Mouse (Mus musculus) ES-CJ7 (cell line): ENCODE measurements at regions not wholly inside any gene's neighbourhood (a gene's known extent, or its start where the extent isn't known, plus 50 kb on each side); places are given as distances from the start of the nearest gene placed in this dataset.

ENCODE experiments used
- DNase-seq: peaks from one replicate; pipeline ENCODE4 v3.0.0; 2011; ENCODE audit warnings: low read depth, low spot score

DNA sequence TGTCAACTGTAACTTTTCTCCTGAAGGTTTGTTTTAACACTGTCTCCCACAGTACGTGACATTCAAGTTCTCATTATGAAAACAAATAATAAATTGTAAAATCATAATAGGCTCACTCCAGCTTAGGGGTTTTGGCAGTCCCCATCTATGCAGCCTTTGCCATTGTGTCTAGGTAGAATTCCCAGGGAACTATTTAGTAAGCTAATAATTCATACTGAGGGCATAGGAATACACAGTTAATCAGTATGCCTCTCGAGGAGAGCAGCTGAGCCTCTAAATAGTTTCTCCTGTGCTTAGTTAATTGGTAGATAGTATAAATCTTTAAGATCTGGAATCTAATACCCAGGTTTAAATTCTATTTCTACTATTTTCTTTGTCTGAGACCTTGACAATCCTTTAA is 191.7 kb downstream of the Tprg start:
- DNase-seq: no peak

DNA sequence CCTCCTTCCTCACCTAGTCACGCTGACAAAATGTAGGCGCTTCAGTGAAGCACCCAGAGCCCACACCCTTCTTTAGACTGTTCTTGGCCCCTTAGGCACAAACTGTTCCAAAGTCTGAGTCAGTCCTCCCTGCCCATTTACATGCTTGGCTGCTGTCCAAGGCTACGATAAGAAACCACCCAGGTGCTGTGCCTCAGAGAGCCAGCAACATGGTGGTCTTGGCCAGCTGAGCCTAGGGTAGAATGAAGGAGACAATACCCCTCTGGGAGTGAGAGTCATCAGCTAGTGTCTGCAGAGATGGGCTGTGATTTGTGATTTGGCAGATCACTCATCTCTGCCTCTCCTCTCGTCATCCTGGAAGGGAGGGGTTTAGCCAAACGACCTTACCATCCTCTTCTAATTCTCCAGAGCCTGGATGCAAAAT is 197.2 kb downstream of the Tprg start:
- no peak for DNase-seq

DNA sequence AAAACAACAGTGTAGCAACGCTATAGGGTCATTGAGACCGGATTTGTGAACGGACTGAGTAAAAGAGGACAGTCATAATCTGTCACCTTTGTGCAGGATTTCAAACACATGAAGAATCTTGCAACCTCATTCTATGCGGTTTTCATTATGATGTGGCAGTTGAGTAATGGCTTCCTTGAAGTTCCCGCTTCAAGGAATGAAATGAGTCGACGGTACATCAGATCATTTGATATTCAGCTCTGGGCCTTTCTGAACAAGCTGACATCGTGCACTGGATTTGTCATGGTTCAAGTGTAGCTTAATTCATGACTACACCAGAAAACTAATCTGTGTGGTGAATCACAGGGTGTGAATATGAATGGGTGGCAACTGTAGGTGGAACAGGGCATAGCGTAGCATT is 198.4 kb downstream of the Tprg start:
- DNase-seq: no peak

DNA sequence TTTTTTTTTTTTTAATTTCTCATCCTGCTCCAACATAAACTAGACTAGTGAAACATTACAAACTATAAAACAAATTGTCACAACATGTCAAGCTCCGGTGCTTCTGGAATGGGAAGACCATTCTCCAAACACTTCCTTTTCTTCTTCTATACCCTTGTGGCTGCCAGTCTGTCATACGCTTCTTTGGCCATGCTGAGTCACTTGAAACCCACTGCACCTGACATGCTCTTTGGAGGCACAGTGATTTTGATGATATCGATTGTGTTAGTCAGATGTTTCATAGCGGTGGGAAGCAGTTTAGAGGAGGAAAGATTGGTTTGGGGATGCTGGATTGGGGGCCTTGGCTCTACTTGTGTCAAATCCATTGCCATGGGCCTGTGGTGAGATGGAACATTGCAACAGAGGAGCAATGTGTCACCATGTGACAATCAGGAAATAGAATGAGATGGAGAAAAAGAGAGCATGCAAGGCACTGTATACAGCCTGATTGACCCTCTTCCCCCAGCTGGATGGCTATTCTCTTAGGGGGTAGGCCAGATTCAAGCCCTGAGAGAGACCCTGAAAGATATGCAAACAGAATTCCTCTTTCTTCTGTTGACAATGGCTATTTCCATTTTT is 197.0 kb upstream of the Trp63 start:
- DNase-seq: no peak

DNA sequence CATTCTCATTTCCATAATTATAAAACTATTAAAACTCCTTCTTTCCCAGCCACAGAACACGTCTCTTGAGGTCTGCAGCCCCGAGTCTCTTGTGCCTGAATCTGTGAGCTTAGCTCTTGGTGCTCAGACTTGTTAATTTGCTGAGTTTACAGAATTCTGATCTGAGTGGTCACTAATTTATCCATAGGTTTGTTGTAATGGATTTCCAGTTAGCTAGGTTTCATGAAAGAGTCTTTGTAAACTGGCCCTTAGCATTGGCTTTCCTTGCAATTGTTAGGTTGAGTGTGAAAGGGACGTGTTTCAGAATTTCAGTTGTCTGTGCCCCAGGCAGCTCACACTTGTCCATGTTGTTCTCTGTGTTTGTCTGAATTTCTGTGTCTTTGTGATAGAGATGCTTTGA is 192.7 kb upstream of the Trp63 start:
- no peak for DNase-seq

DNA sequence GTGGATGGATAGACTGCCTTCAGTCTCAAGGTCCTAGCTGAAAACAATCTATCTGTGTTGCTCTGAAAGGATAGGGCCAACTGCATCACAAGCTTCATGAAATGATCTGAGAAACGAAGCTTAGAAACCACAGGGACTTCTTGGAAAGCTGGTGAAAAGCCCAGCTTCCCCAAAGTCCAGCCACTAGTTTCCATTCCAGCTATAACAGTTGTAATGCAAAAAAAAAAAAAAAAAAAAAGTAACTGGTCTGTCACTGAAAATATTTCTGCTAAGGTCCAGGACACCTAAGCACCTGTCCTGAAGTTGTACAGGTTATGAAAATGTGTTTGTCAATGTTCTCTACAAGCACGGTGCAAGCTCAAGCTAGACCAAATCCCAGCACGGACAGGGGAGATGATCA is 189.4 kb upstream of the Trp63 start:
- DNase-seq: no peak

DNA sequence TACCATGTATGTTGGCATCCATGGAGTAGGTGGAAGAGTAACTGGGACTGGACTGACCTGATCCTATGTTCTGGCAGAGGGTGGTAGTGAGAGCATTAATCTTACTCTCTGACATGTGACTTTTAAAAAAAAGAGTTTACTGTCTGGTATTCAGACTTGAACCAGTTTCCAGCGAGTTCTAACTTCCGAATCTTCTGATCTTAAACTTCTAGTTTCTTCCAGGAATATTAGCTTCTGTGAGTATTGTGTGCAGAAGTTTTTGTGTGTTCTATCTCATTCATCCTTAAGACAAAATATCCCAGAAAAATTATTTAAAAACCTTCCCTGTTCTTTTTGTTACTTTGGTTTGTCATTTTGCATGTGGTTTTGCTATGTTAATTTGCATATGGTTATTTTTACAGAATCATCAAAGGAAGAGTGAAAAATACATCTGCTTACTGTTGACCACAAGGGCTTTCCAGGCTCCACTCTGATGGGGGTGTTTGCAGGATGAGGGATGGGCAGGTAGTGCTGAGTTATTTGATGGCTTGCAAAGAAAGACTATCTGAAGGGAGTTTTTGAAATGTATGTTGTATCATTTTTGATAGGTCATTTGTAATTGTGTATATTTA is 187.9 kb upstream of the Trp63 start:
- DNase-seq: no peak

DNA sequence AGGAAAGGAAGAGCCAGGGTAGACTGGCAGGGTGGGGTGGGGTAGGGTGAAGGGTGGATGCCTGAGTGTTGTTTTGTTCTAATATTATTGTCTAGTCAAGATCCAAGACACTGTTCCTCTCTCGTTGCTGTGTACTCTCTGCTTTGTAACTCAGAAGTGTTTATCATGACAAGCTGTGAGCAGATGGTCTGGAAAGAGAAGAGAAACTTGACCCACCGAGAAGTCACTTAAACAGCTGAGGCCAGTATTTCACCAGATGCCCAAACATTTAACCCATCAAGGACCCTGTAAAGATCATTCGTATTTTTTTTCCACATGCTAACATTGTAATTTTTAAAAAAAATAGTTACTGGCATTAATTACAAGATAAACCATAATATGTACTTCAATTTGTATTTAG is 178.7 kb upstream of the Trp63 start:
- no peak for DNase-seq

DNA sequence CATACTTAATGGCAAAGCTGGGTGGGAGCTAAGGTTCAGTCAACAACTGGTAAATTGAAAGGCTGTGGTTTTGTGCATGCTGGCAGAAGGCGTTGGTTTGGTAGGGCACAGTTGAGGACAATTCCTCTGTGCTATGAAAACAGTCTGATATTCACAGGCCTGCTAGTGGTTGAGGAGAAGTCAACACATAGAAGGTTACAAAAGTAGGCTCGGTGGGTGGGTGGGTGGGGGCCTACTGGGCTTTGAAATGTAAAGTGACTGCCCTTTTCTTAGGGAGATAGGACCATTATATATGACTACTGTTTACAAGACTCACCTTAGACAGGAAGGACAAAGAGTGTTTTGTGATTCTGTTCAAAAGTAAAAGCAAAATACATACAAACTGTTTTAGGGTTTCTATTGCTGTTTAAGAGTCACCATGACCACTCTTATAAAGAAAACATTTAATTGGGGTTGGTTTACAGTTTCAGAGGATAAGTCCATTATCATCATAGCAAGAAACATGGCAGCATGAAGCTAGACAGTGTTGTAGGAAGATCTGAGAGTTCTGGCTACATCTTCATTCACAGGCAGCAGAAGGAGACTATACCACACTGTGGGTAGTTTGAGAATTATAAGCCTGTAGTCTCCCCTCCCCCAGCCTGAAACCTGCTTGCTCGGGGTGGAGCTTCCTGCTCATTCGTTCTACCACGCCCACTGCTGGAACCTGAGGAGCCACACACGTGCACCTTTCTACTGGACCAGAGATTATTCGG is 166.3 kb upstream of the Trp63 start:
- DNase-seq: peak; percentile 93

DNA sequence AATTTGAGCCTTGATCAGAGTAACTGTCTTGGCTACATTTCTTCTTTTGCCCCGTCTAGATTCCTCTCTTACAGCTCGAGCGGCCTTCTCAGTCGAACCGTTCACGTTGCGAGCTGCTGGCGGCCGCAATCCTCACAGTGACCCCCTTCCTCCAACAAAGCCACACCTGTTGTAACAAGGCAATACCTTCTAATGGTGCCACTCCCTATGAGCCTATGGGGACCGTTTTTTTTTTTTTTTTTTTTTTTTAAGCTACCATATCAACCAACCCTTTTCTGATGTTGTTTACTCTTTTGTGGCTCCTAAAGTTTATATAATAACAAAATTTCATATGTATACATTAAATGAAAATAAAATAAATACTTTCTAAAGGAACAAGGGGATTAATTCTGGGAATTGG is 160.4 kb upstream of the Trp63 start:
- DNase-seq: peak; percentile 48

DNA sequence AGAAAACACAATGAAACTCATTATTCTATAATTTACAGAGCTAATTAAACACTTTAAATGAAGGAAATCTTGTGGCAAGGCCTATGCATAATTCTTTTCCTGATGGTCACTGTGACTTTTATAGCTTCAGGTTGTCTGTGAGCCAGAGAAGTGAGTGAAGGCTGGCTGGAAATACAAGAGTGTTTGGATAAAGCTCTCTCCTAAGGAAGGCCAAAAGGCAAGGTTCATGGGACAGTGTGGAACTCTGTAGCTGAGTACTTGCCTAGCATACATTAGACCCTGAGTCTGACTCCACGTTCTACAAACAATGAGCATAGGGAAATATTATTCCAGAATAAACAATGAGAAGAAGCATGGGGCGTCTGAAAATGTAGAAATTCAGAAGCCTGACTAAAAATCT is 159.9 kb upstream of the Trp63 start:
- peak; percentile 19 for DNase-seq

DNA sequence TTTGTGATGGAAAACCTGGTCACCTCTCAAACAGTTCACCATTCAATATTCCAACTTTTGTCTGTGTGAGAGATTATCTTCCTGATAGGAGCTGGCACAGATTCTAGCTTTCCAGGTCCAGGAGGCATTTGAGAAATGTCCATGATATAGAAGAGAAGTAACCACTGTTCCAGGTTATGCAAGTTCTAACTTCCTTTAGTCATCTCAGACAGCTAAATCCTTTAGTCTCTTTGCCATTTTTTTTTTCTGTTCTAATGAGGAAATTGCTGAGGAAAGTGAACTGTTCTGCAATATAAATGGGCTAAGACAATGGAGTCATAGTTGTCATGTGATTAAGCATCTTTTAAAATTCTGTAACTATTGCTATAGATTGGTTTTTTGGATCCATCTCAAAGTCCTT is 155.7 kb upstream of the Trp63 start:
- no peak for DNase-seq

DNA sequence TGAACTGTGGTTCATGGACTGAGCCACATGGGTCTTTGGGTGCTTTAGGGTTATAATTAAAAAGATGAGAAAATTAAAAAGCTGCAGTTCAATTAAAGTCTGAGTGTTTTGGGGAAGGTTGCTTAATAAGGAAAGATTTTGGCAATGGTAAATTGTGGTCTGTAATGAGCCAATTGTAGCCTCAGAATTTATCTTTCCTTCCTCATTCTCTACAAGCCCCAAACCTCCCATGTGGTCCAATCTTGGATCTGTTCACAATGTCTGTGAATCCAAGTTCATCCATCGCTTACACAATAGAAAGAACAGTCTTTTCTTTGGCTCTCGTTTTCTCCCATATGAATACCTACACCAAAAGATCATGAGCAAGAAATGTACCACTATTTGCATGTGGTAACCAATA is 155.2 kb upstream of the Trp63 start:
- DNase-seq: no peak

DNA sequence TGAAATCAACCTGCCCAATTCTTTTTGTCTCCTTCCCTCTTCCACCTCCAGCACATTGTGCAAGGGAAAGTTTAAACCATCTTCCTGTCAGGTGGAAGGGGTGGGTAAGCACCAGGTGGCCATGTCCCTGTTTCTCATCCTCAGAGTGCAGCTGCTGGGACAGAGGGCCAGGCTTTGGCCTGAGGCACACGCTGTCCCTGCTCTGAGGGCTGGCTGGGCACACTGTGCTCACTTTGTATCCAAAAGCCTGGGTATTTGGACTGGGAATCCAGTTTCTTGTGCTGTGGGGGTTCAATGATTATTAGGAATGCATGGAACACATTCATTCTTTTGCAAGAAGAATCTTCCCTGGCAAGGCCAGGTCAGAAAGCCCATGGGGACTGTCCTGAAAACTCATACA is 153.9 kb upstream of the Trp63 start:
- no peak for DNase-seq

DNA sequence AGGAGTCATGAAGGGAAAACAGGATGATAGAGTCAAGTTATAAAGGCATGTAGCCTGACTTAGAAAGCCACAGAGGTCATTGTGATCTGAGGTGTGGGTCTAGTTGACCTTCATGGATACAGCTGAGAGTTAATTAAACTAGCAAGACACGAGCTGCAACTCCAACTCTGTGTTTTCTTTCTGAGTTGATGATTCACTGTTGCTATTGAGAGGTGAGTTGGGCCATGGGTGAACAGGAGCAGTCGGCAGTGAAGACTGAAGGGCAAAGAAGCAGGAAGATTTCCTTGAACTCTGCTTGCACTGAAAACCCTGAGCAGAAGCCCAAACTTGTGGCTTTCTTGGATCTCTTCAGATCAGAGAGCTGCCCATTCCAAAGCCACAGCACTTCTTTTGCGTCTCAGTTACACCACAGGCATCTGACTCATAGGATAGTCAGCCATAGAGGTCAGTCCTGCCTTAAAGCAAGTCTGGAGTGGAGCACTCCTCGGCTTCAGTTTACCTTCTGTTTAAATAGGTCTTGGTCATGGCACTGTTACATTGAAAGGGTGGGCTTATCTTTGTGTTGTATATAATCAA is 151.7 kb upstream of the Trp63 start:
- DNase-seq: no peak

DNA sequence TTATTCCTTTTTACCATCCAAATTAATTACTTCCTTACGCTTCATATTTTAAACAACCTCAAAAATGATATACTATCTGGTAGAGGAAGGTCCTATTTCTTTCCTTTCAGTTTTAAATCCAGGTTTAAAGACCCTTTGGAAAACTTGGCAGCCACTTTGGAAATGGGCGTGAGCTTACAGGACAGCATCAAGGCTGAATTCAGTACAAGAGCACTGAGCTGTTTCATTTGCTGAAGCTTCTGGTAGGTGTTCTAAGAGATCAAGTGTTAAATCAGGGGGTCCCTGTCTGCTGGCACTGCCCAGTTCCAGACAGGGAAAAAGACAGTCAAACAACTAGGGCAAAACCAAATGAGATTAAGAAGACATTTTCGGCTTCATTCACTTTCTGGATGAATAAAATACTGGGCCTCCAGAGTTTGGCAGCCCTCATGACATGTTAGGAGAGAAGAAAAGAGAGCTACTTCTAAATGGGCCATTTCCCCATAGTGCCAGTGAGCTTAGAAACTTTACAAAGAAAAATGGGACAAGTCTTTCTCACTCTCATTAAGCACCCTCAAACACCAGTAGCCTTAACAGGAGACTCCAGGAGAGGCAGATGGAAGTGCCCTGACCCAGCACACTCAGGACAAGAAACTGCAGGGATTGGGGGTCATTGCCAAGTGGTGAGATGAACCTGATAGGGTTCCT is 150.9 kb upstream of the Trp63 start:
- no peak for DNase-seq

DNA sequence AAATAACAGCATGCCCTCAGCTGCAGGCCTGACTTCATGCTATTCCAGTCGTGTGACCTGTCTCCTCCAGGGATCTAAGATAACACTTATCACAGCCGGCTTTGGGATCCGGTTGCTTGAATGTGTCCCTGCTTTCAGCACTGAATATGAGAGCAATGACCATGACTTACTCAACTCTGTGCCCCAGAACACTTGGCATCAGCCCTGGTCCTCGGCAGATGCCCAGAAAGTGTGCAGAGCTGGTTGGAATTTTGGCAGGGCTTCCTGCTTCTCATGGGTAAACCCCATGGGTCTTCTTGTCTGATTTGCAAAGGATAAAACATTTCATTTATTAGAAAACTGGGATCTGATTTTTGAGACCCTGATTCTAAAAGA is 150.4 kb upstream of the Trp63 start:
- DNase-seq: no peak

DNA sequence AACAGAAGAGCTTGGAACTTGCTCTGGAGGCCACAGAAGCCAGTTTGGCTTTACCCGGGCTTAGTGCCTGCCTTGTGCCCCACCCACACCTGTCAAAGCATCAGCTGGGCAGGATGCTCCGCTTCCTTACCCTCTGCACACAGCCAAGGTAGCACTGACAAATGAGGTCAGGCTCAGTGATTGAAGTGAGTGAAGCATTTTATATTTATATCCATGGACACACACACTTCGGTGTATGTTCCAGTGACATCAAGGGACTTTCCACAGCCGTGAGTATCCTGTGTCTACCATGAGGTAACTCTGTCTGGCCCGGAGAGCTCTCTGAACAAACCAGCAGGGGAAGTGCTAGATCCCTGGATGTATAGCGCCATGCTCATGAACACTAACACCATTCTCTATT is 147.0 kb upstream of the Trp63 start:
- DNase-seq: no peak

DNA sequence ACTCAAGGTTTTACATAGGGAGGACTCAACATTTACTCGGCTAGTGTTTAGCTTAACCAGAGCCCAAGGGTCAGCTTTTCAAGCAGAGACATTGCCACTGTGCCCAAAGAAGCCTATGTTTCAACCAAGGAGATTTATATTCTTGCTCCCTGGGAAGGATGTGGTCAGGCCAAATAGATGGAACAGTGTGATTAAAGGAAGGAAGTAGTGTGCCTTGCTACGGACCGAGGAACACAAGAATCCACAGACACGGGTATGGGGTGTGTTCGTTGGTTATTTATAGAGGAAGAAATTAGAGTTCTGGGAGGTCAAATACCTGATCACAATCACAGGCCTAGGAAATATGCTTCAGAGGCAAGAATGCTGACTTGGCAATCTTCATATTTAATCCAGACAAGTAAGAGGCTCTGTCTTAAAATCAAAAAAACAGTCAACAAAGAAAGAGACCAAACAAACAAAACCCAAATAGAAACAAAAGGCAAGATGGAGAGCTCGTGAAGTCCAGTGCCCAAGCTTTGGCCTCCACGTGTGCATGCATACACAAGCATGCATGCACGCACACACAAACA is 133.9 kb upstream of the Trp63 start:
- DNase-seq: no peak

DNA sequence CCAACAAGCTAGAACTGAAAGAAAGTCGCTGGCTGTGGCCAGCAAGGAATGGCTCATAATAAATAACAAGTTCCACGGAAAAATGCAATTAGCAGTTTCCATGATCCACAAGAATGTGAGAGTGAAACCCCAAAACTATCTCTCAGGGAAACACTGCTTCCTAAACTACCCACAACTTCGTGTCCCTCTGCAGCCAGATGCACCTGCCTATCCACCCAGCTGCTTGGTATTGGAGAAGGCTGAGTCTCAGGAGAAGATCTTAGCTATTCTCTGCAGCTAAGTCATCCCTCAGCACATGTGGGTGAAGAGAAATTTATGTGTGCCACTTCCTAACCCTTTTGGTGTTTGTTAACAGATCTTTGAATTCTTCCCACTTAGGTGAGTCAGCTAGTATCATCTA is 126.4 kb upstream of the Trp63 start:
- no peak for DNase-seq

DNA sequence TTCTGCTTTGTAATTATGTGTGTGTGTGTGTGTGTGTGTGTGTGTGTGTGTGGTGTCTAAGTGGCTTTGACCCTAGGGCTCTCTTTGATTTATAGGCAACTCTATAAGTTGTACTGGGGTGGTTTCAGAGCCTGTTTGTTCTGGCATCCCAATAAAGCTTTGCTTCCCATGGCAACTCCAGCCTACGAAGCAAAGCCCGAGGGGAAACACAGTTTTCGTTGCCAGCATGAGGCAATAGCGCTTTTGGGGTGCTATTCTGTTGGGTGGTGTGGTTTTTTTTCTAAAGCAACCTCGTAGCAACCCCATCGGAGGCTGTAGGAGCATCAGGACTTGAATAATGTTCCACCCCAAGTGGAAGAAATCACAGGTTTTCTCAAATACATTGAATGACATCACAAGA is 103.3 kb upstream of the Trp63 start:
- no peak for DNase-seq
